Mouse (Mus musculus) liver (tissue): ENCODE measurements around the gene Ror1.
A peak's percentile ranks its signal among the peaks of the same experiment; 100 is the strongest.

Experiments
- DNase-seq: peaks from one replicate; pipeline ENCODE4 v3.0.0-alpha.2; 2020; ENCODE audit warnings: mixed read lengths

The Ror1 gene

DNA sequence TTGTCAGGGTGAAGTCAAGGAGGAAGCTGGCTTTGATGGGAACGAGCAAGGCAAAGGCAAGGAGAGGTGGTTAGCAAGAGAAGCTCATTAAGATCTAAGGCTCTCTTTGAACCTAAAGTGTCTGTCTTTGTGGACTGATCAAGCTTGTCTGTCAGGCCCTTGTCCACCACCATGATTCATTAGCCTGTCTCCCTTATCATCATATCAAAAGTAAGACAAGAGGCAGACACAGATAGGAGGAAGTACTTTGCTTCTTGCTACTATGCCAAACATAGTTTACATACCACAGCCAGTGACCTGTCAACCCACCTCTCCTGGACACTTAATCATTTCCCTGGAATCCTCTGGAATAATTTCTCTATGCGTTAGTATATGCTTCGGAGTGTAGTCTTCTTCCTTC lies 121.0 kb downstream of the Ror1 start:
- DNase-seq: no peak

GRCm38 (mm10) chr4:100219026-100219425 lies 123.4 kb downstream of the Ror1 start:
- no peak for DNase-seq

DNA sequence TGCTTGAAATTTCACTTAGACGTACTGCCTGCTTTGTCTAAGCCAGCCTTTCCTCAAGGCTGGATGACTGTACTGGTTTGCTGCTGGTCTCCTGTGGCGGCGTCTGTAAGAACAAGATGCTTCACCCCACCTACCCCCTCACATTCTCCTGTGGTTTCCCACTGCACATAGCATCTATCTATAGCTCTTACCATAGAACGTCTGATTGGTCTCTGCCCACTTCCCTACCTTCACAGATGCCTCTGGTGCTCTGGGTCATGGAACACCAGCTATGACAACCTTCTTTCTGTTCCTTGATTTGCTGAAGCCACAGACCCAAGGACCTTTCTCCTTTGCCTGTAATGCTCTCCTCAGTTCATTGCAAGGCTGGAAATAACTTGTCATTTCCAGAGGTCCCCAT lies 124.0 kb downstream of the Ror1 start:
- no peak for DNase-seq

- DNase-seq: no peak
These were observed 126.6 kb downstream of the Ror1 start for GRCm38 (mm10) chr4:100221978-100222737.

GRCm38 (mm10) chr4:100223532-100223931 lies 127.9 kb downstream of the Ror1 start:
- no peak for DNase-seq

- peak; percentile 14 for DNase-seq
These were observed 128.4 kb downstream of the Ror1 start for GRCm38 (mm10) chr4:100223965-100224364.

DNA sequence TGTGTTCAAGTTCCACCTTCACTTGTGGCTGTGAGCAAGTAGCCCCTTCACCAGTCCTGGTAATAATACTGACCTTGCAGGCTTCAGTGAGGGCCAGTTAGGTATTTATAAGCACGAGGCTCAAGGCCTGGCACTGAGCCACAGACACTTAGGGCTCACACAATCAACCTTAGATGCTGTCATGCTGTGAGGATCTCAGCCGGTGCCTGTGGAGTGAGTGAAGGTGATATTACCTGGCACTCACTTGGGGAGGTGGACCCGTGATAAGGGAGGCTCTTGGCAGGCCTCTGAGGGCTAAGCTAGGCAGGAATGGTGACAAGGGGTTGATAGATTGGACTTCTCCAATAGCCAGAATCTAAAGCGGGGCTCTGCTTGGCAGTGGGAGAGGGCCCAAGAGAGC lies 131.0 kb downstream of the Ror1 start:
- no peak for DNase-seq

GRCm38 (mm10) chr4:100228106-100228505 lies 132.5 kb downstream of the Ror1 start:
- no peak for DNase-seq

GRCm38 (mm10) chr4:100230245-100230644 lies 134.7 kb downstream of the Ror1 start:
- DNase-seq: no peak

- DNase-seq: no peak
These were observed 135.4 kb downstream of the Ror1 start for GRCm38 (mm10) chr4:100230963-100231362.

GRCm38 (mm10) chr4:100231906-100232305 lies 136.3 kb downstream of the Ror1 start:
- no peak for DNase-seq

- DNase-seq: no peak
These were observed 136.9 kb downstream of the Ror1 start for GRCm38 (mm10) chr4:100232541-100232940.

- no peak for DNase-seq
These were observed 138.2 kb downstream of the Ror1 start for GRCm38 (mm10) chr4:100233770-100234169.

- DNase-seq: no peak
These were observed 140.7 kb downstream of the Ror1 start for GRCm38 (mm10) chr4:100236339-100236738.

- DNase-seq: no peak
These were observed 146.6 kb downstream of the Ror1 start for GRCm38 (mm10) chr4:100242061-100242756.

- no peak for DNase-seq
These were observed 148.7 kb downstream of the Ror1 start for GRCm38 (mm10) chr4:100244250-100244649.

DNA sequence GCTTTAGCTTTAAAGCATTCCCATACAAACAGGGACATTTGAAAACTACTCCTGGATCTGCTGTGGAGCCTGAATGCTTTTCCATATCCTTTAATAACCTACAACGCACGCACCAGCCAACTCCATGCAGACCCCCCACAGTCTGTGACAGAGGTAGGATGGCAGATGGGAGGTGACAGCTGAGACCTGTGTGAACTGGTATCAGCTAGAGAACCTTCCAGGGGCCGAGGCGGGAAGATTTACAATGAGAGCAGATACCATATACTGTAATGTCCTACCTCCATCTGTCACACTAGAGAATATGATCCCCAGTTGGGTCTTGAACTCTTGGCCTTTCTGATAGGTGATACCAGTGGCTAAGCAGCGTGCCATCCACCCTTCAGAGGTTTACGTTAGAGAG lies 149.1 kb downstream of the Ror1 start:
- no peak for DNase-seq

GRCm38 (mm10) chr4:100247826-100248225 lies 152.2 kb downstream of the Ror1 start:
- no peak for DNase-seq

GRCm38 (mm10) chr4:100248273-100248672 lies 152.7 kb downstream of the Ror1 start:
- no peak for DNase-seq

- DNase-seq: no peak
These were observed 155.7 kb downstream of the Ror1 start for GRCm38 (mm10) chr4:100251270-100251669.

- DNase-seq: no peak
These were observed 156.5 kb downstream of the Ror1 start for GRCm38 (mm10) chr4:100252050-100252449.

DNA sequence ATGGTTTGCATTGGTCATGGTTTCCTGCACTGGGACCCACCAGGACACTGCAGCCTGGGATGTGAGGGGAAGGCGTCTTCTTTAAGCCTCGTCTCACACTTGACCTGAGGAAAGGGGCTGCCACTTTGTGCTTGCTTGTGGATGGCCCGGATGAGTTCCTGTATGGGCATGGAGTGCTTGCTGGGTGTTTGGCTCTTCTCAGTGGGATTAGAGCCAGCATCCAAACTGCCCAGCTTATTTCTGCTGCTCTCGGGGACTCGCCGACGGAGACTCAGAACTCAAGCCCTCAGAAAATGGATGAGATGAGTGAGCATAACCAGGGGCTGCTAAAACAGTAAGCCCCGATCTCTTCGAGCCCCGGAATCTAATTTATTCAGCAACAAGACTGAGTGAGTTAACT lies 157.1 kb downstream of the Ror1 start:
- DNase-seq: no peak

DNA sequence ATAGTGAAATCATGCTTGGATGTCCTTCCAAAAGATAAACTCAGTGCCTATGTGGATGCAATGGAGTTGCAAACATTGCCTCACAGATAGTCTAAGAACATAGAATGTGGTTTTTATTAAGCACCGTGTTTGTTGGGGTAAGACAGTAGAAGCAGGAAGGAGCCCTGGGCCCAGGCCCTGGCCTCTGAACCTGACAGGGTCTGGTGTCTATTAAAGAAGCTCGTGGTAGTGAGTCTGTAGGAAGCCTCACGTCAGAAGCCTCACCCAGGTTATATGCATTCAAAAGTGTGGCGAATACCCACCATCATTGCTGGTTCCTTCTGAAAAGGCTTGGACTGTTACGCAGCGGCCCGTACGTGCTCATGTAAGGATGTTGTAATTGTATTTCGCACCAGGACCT lies 157.8 kb downstream of the Ror1 start:
- no peak for DNase-seq

DNA sequence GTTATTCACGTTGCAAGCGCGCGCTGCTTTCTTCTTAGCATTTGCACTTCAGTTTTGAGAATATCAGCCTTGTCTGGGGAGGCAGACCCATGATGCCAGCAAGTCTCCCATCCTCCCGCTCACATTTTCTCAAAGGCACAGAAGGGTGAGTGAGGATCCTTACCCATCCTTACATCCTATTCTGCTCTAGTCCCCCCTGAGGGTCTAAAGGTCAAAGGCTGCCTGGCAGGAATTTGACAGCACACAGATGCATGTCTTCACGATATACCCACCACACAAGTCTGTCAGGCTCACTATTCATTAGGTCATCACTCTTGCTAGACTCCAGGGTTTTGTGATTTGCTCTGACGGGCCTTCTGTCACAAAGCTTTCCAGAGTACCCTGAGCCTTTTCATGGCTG lies 158.2 kb downstream of the Ror1 start:
- no peak for DNase-seq

GRCm38 (mm10) chr4:100258462-100258861 lies 162.9 kb downstream of the Ror1 start:
- no peak for DNase-seq
